Mouse (Mus musculus): ENCODE measurements around the gene Fbxw9. TPM values are rescaled to one million over a fixed set of nuclear protein-coding genes. Genes with fewer than 3 reads are reported as not detected.

Fbxw9 gene
- total and polyA plus RNA-seq, 2 experiments from 2014 or later: 82.2 to 104 TPM

DNA sequence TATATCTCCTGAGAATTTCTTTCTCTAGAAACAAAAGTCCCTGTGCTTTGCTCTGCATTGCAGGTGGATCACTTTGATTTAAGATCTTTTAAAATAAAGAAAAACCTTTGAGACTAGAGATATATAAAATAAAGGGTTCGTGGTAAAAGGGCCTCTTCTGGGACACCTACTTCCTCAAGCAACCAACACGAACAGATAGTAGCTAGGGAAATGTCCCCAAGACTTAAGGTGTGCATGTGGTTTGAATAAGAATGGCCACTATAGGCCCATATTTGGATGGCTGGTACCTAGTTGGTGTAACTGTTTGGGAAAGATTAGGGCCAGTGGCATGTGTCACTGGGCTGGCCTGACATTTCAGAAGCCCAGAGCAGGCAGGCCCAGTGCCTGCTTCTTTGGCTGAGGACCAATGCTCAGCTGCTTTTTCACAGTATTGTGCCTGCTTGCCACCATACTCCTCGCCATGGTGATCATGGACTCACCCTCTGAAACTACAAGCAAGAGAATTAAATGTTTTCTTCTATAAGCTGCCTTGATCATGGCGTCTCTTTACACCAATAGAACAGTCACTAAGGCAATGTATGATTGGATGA, 40.3 kb downstream of the Fbxw9 start:
- Histone ChIP-seq H3K4me3 (ENCODE audit: low read length) (no peak overlapping the region), H3K9me3 (ENCODE audit: low read length) (no peaks in the 10 kb centered on the region), H3K36me3 (ENCODE audit: insufficient read depth, low read length) (peaks cover 27% of the 10 kb centered on the region), H3K4me1 (ENCODE audit: insufficient read depth, low read length) (no peaks in the 10 kb centered on the region), H3K4me2 (ENCODE audit: low read depth, low read length) (no peak overlapping the region), H3K9ac (replicated peaks; ENCODE audit: low read length) (no peak overlapping the region), H3K27ac (no peak overlapping the region), H3K27me3 (ENCODE audit: insufficient read depth, low read length) (no peaks in the 10 kb centered on the region)
- 86% methylated on average over 4 of the region's 4 CpGs for WGBS
- no peak for DNase-seq (ENCODE audit: low spot score)
- ATAC-seq: no peak
- no peak for TF ChIP-seq CTCF (IDR thresholded peaks at IDR 0.05; ENCODE audit: low read depth)

DNA sequence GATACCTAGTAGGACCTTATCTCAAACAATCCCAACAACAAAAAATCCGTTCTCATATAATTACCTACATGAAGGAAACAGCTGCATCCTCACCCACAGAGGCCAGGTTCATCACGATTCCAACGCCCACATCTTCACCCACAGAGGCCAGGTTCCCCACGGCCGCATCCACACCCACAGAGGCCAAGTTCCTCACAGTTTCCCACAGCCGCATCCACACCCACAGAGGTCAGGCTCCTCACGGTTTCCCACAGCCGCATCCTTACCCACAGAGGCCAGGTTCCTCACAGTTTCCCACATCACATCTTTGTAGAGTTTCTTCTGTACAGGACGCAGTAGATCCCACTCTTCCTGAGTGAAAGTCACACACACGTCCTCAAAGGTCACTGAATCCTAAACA, 53.4 kb downstream of the Fbxw9 start:
- Histone ChIP-seq H3K27me3 (ENCODE audit: insufficient read depth, low read length) (no peaks in the 10 kb centered on the region), H3K9me3 (ENCODE audit: low read length) (no peaks in the 10 kb centered on the region), H3K4me1 (ENCODE audit: insufficient read depth, low read length) (no peaks in the 10 kb centered on the region), H3K27ac (no peak overlapping the region), H3K4me3 (ENCODE audit: low read length) (no peak overlapping the region), H3K9ac (replicated peaks; ENCODE audit: low read length) (no peak overlapping the region), H3K36me3 (ENCODE audit: insufficient read depth, low read length) (peaks cover 25% of the 10 kb centered on the region; the same call in 1 of the 2 replicates), H3K4me2 (ENCODE audit: low read depth, low read length) (no peak overlapping the region)
- 95% methylated on average over 10 of the region's 10 CpGs for WGBS
- ATAC-seq: no peak
- DNase-seq (ENCODE audit: low spot score): no peak
- no peak for TF ChIP-seq CTCF (IDR thresholded peaks at IDR 0.05; ENCODE audit: low read depth)

DNA sequence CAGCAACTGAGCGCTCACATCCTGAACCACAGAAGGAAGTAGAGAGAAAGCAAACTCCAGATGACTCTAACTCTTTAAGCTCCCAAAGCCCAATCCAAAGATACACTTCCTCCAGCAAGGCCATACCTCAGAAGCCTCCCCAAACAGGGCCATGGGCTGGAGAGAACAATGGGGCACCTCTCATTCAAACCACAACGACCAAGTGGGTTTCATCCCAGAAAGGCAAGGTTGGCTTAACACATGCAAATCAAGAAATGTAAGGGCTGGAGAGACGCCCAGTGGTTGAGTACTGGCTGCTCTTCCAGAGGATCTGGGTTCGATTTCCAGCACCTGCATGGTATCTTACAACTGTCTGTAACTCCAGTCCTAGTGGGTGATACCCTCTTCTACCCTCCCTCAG, 55.6 kb downstream of the Fbxw9 start:
- peaks cover 14% of the 10 kb centered on the region; the same call in 1 of the 2 replicates for H3K36me3 ChIP-seq (ENCODE audit: insufficient read depth, low read length)
- TF ChIP-seq CTCF (IDR thresholded peaks at IDR 0.05; ENCODE audit: low read depth): no peak
- H3K4me1 ChIP-seq (ENCODE audit: insufficient read depth, low read length): no peaks in the 10 kb centered on the region
- no peaks in the 10 kb centered on the region for H3K9me3 ChIP-seq (ENCODE audit: low read length)
- no peaks in the 10 kb centered on the region for H3K27me3 ChIP-seq (ENCODE audit: insufficient read depth, low read length)
- H3K27ac ChIP-seq: no peak overlapping the region
- ATAC-seq: no peak
- no peak overlapping the region for H3K4me3 ChIP-seq (ENCODE audit: low read length)
- no peak overlapping the region for H3K4me2 ChIP-seq (ENCODE audit: low read depth, low read length)
- DNase-seq (ENCODE audit: low spot score): no peak
- WGBS: 77% methylated on average over 4 of the region's 4 CpGs
- H3K9ac ChIP-seq (replicated peaks; ENCODE audit: low read length): no peak overlapping the region

Small RNA genes within 50 kb of the gene (microRNA-seq; reads per million reads assigned to microRNA genes)
- gene Gm23388 (0.36 to 0.53 reads per million in 2 experiments), gene Mir7070 (3.3 to 4.7 reads per million in 2 experiments)

Other genes with a start within 250 kb of the Fbxw9 start
- 6.6 and 7.2 TPM in 2 replicates for gene Dand5, start 237.2 kb upstream of the Fbxw9 start, total RNA-seq (2014; rRNA removed)
- gene Dand5, start 237.2 kb upstream of the Fbxw9 start, polyA plus RNA-seq (2015; fragmentation: Nextera tagmentation; extraction: Ambion mirVana): 12.3 and 12.5 TPM in 2 replicates
- gene Gadd45gip1, start 228.5 kb upstream of the Fbxw9 start, total RNA-seq (2014; rRNA removed): 33.0 and 34.1 TPM in 2 replicates
- 43.4 and 45.3 TPM in 2 replicates for gene Gadd45gip1, start 228.5 kb upstream of the Fbxw9 start, polyA plus RNA-seq (2015; fragmentation: Nextera tagmentation; extraction: Ambion mirVana)
- 62.5 and 68.1 TPM in 2 replicates for gene Rad23a, start 219.4 kb upstream of the Fbxw9 start, total RNA-seq (2014; rRNA removed)
- 90.6 and 98.0 TPM in 2 replicates for gene Rad23a, start 219.4 kb upstream of the Fbxw9 start, polyA plus RNA-seq (2015; fragmentation: Nextera tagmentation; extraction: Ambion mirVana)
- 350 and 359 TPM in 2 replicates for gene Calr, start 213.1 kb upstream of the Fbxw9 start, total RNA-seq (2014; rRNA removed)
- 418 and 457 TPM in 2 replicates for gene Calr, start 213.1 kb upstream of the Fbxw9 start, polyA plus RNA-seq (2015; fragmentation: Nextera tagmentation; extraction: Ambion mirVana)
- gene Farsa, start 203.1 kb upstream of the Fbxw9 start, total RNA-seq (2014; rRNA removed): 77.5 and 86.1 TPM in 2 replicates
- gene Farsa, start 203.1 kb upstream of the Fbxw9 start, polyA plus RNA-seq (2015; fragmentation: Nextera tagmentation; extraction: Ambion mirVana): 87.4 and 89.8 TPM in 2 replicates
- 11.8 and 14.0 TPM in 2 replicates for gene Syce2, start 187.9 kb upstream of the Fbxw9 start, total RNA-seq (2014; rRNA removed)
- gene Syce2, start 187.9 kb upstream of the Fbxw9 start, polyA plus RNA-seq (2015; fragmentation: Nextera tagmentation; extraction: Ambion mirVana): 62.1 and 64.4 TPM in 2 replicates
- 24.9 and 37.8 TPM in 2 replicates for gene Gcdh, start 166.1 kb upstream of the Fbxw9 start, total RNA-seq (2014; rRNA removed)
- 36.5 and 41.3 TPM in 2 replicates for gene Gcdh, start 166.1 kb upstream of the Fbxw9 start, polyA plus RNA-seq (2015; fragmentation: Nextera tagmentation; extraction: Ambion mirVana)
- gene Klf1, start 158.1 kb upstream of the Fbxw9 start, total RNA-seq (2014; rRNA removed): 1.2 TPM in 1 of 2 replicates, not detected in the other
- 0.34 and 0.98 TPM in 2 replicates for gene Klf1, start 158.1 kb upstream of the Fbxw9 start, polyA plus RNA-seq (2015; fragmentation: Nextera tagmentation; extraction: Ambion mirVana)
- gene Dnase2a, start 151.5 kb upstream of the Fbxw9 start, total RNA-seq (2014; rRNA removed): 15.0 and 24.5 TPM in 2 replicates
- gene Dnase2a, start 151.5 kb upstream of the Fbxw9 start, polyA plus RNA-seq (2015; fragmentation: Nextera tagmentation; extraction: Ambion mirVana): 8.6 and 8.8 TPM in 2 replicates
- gene Mast1, start 122.7 kb upstream of the Fbxw9 start, total RNA-seq (2014; rRNA removed): 70.9 and 83.0 TPM in 2 replicates
- 61.9 and 69.5 TPM in 2 replicates for gene Mast1, start 122.7 kb upstream of the Fbxw9 start, polyA plus RNA-seq (2015; fragmentation: Nextera tagmentation; extraction: Ambion mirVana)
- 5.8 and 11.6 TPM in 2 replicates for gene Rtbdn, start 113.1 kb upstream of the Fbxw9 start, total RNA-seq (2014; rRNA removed)
- gene Rtbdn, start 113.1 kb upstream of the Fbxw9 start, polyA plus RNA-seq (2015; fragmentation: Nextera tagmentation; extraction: Ambion mirVana): 3.5 and 4.1 TPM in 2 replicates
- not detected in 2 replicates for gene Gm49661, start 90.6 kb upstream of the Fbxw9 start, total RNA-seq (2014; rRNA removed)
- gene Gm49661, start 90.6 kb upstream of the Fbxw9 start, polyA plus RNA-seq (2015; fragmentation: Nextera tagmentation; extraction: Ambion mirVana): not detected in 2 replicates
- gene Prdx2, start 90.5 kb upstream of the Fbxw9 start, total RNA-seq (2014; rRNA removed): 688 and 763 TPM in 2 replicates
- gene Prdx2, start 90.5 kb upstream of the Fbxw9 start, polyA plus RNA-seq (2015; fragmentation: Nextera tagmentation; extraction: Ambion mirVana): 925 and 937 TPM in 2 replicates
- gene Rnaseh2a, start 90.3 kb upstream of the Fbxw9 start, total RNA-seq (2014; rRNA removed): 37.3 and 45.9 TPM in 2 replicates
- gene Rnaseh2a, start 90.3 kb upstream of the Fbxw9 start, polyA plus RNA-seq (2015; fragmentation: Nextera tagmentation; extraction: Ambion mirVana): 59.0 and 59.7 TPM in 2 replicates
- 16.9 and 17.8 TPM in 2 replicates for gene Junb, start 81.3 kb upstream of the Fbxw9 start, total RNA-seq (2014; rRNA removed)
- gene Junb, start 81.3 kb upstream of the Fbxw9 start, polyA plus RNA-seq (2015; fragmentation: Nextera tagmentation; extraction: Ambion mirVana): 6.3 and 7.9 TPM in 2 replicates
- 18.9 and 19.0 TPM in 2 replicates for gene Hook2, start 69.5 kb upstream of the Fbxw9 start, total RNA-seq (2014; rRNA removed)
- gene Hook2, start 69.5 kb upstream of the Fbxw9 start, polyA plus RNA-seq (2015; fragmentation: Nextera tagmentation; extraction: Ambion mirVana): 29.7 and 33.4 TPM in 2 replicates
- gene Best2, start 45.5 kb upstream of the Fbxw9 start, total RNA-seq (2014; rRNA removed): not detected in 2 replicates
- 0.09 and 0.26 TPM in 2 replicates for gene Best2, start 45.5 kb upstream of the Fbxw9 start, polyA plus RNA-seq (2015; fragmentation: Nextera tagmentation; extraction: Ambion mirVana)
- 165 and 172 TPM in 2 replicates for gene Asna1, start 34.8 kb upstream of the Fbxw9 start, total RNA-seq (2014; rRNA removed)
- 149 and 150 TPM in 2 replicates for gene Asna1, start 34.8 kb upstream of the Fbxw9 start, polyA plus RNA-seq (2015; fragmentation: Nextera tagmentation; extraction: Ambion mirVana)
- gene Trir, start 33.2 kb upstream of the Fbxw9 start, total RNA-seq (2014; rRNA removed): 220 and 238 TPM in 2 replicates
- 146 and 152 TPM in 2 replicates for gene Trir, start 33.2 kb upstream of the Fbxw9 start, polyA plus RNA-seq (2015; fragmentation: Nextera tagmentation; extraction: Ambion mirVana)
- gene Tnpo2, start 23.1 kb upstream of the Fbxw9 start, total RNA-seq (2014; rRNA removed): 174 and 183 TPM in 2 replicates
- gene Tnpo2, start 23.1 kb upstream of the Fbxw9 start, polyA plus RNA-seq (2015; fragmentation: Nextera tagmentation; extraction: Ambion mirVana): 48.1 and 49.1 TPM in 2 replicates
- not detected in 2 replicates for gene Gm5741, start 7.9 kb downstream of the Fbxw9 start, total RNA-seq (2014; rRNA removed)
- 0.71 and 0.76 TPM in 2 replicates for gene Gm5741, start 7.9 kb downstream of the Fbxw9 start, polyA plus RNA-seq (2015; fragmentation: Nextera tagmentation; extraction: Ambion mirVana)
- gene Dhps, start 11.7 kb downstream of the Fbxw9 start, total RNA-seq (2014; rRNA removed): 77.5 and 103 TPM in 2 replicates
- 118 and 123 TPM in 2 replicates for gene Dhps, start 11.7 kb downstream of the Fbxw9 start, polyA plus RNA-seq (2015; fragmentation: Nextera tagmentation; extraction: Ambion mirVana)
- 109 and 123 TPM in 2 replicates for gene Wdr83os, start 20.7 kb downstream of the Fbxw9 start, total RNA-seq (2014; rRNA removed)
- 129 and 131 TPM in 2 replicates for gene Wdr83os, start 20.7 kb downstream of the Fbxw9 start, polyA plus RNA-seq (2015; fragmentation: Nextera tagmentation; extraction: Ambion mirVana)
- gene Wdr83, start 21.3 kb downstream of the Fbxw9 start, total RNA-seq (2014; rRNA removed): 21.4 TPM in 2 replicates
- gene Wdr83, start 21.3 kb downstream of the Fbxw9 start, polyA plus RNA-seq (2015; fragmentation: Nextera tagmentation; extraction: Ambion mirVana): 38.6 and 38.9 TPM in 2 replicates
- gene Man2b1, start 23.2 kb downstream of the Fbxw9 start, total RNA-seq (2014; rRNA removed): 32.9 and 34.3 TPM in 2 replicates
- 22.5 TPM in 2 replicates for gene Man2b1, start 23.2 kb downstream of the Fbxw9 start, polyA plus RNA-seq (2015; fragmentation: Nextera tagmentation; extraction: Ambion mirVana)
- gene Zfp791, start 63.0 kb downstream of the Fbxw9 start, total RNA-seq (2014; rRNA removed): 1.5 and 2.4 TPM in 2 replicates
- 2.4 and 2.5 TPM in 2 replicates for gene Zfp791, start 63.0 kb downstream of the Fbxw9 start, polyA plus RNA-seq (2015; fragmentation: Nextera tagmentation; extraction: Ambion mirVana)
- gene Cks1brt, start 91.9 kb downstream of the Fbxw9 start, total RNA-seq (2014; rRNA removed): not detected in 2 replicates
- not detected in 2 replicates for gene Cks1brt, start 91.9 kb downstream of the Fbxw9 start, polyA plus RNA-seq (2015; fragmentation: Nextera tagmentation; extraction: Ambion mirVana)
- gene Olfr371, start 165.9 kb downstream of the Fbxw9 start, total RNA-seq (2014; rRNA removed): not detected in 2 replicates
- gene Olfr371, start 165.9 kb downstream of the Fbxw9 start, polyA plus RNA-seq (2015; fragmentation: Nextera tagmentation; extraction: Ambion mirVana): not detected in 2 replicates
- 41.4 and 43.2 TPM in 2 replicates for gene Orc6, start 239.6 kb downstream of the Fbxw9 start, total RNA-seq (2014; rRNA removed)
- gene Orc6, start 239.6 kb downstream of the Fbxw9 start, polyA plus RNA-seq (2015; fragmentation: Nextera tagmentation; extraction: Ambion mirVana): 62.3 and 63.8 TPM in 2 replicates
- 108 and 114 TPM in 2 replicates for gene Vps35, start 239.7 kb downstream of the Fbxw9 start, total RNA-seq (2014; rRNA removed)
- 151 and 153 TPM in 2 replicates for gene Vps35, start 239.7 kb downstream of the Fbxw9 start, polyA plus RNA-seq (2015; fragmentation: Nextera tagmentation; extraction: Ambion mirVana)

Data from hindbrain, postnatal 0 days (tissue).